Mouse (Mus musculus): ENCODE data around the gene Cct8. TPM values are rescaled to one million over a fixed set of nuclear protein-coding genes. Genes with fewer than 3 reads are reported as not detected.
A peak's percentile ranks its signal among the peaks of the same experiment; 100 is the strongest.
"Not testable (repeated sequence)": the region's sequence is repeated elsewhere in the genome, so short reads cannot be mapped to it uniquely, and the experiment has no call there.

Cct8 gene
- polyA plus RNA-seq, 2 experiments, result 108 to 248 TPM

- Histone ChIP-seq H3K36me3 (replicated peaks; ENCODE audit: control insufficient read depth, insufficient read depth, low read depth) (peaks cover 31% of the 10 kb centered on the region), H3K27ac (peak overlapping the region; percentile 64), H3K9ac (replicated peaks) (peak overlapping the region; percentile 98), H3K4me3 (ENCODE audit: insufficient read depth in 1 of 2, low read depth in 2 of 2, low read length in 2 of 2) (peak overlapping the region; percentile 95 to 96), H3K27me3 (ENCODE audit: control insufficient read depth, insufficient read depth, low read length) (no peaks in the 10 kb centered on the region), H3K4me1 (replicated peaks; ENCODE audit: control insufficient read depth in 2 of 2, insufficient read depth in 2 of 2, low read length in 1 of 2) (peaks cover 5 to 23% of the 10 kb centered on the region in 2 experiments), H3K9me3 (ENCODE audit: control insufficient read depth, low read length) (no peaks in the 10 kb centered on the region), H3K4me2 (ENCODE audit: low read depth) (peak overlapping the region; percentile 95)
- TF ChIP-seq EP300 (IDR thresholded peaks at IDR 0.05; ENCODE audit: low read depth) (no peak), CTCF (IDR thresholded peaks at IDR 0.05; ENCODE audit: low read depth) (no peak)
- ATAC-seq (ENCODE audit: insufficient read depth), result peak; percentile 54
- WGBS (ENCODE audit: insufficient replicate concordance), result under 1% methylated on average over 39 of the region's 39 CpGs
- peak in 2 of 3 experiments; percentile 10 to 11 for DNase-seq (ENCODE audit: low read depth in 3 of 3, low spot score in 3 of 3)
Measured at GRCm38 (mm10) chr16:87494955-87495655, 568 bp downstream of the Cct8 start.

- Histone ChIP-seq H3K36me3 (replicated peaks; ENCODE audit: control insufficient read depth, insufficient read depth, low read depth) (peaks cover 57% of the 10 kb centered on the region), H3K4me1 (replicated peaks; ENCODE audit: control insufficient read depth in 2 of 2, insufficient read depth in 2 of 2, low read length in 1 of 2) (peaks cover 5 to 16% of the 10 kb centered on the region in 2 experiments)
- 83% methylated on average over 12 of the region's 12 CpGs for WGBS (ENCODE audit: insufficient replicate concordance)
- H3K27ac ChIP-seq; ATAC-seq (ENCODE audit: insufficient read depth); DNase-seq (ENCODE audit: low read depth in 3 of 3, low spot score in 3 of 3); H3K9me3 ChIP-seq (ENCODE audit: control insufficient read depth, low read length); H3K4me2 ChIP-seq (ENCODE audit: low read depth); H3K4me3 ChIP-seq (ENCODE audit: insufficient read depth in 1 of 2, low read depth in 2 of 2, low read length in 2 of 2); H3K9ac ChIP-seq (replicated peaks); H3K27me3 ChIP-seq (ENCODE audit: control insufficient read depth, insufficient read depth, low read length): not testable (repeated sequence)
Measured at GRCm38 (mm10) chr16:87492191-87492792, 3.4 kb downstream of the Cct8 start.

GRCm38 (mm10) chr16:87488605-87489004, 7.1 kb downstream of the Cct8 start:
- no peak for TF ChIP-seq EP300 (IDR thresholded peaks at IDR 0.05; ENCODE audit: low read depth)
- no peak for TF ChIP-seq CTCF (IDR thresholded peaks at IDR 0.05; ENCODE audit: low read depth)
- no peak overlapping the region for H3K4me3 ChIP-seq (ENCODE audit: insufficient read depth in 1 of 2, low read depth in 2 of 2, low read length in 2 of 2)
- ATAC-seq (ENCODE audit: insufficient read depth) (no peak), DNase-seq (ENCODE audit: low read depth in 3 of 3, low spot score in 3 of 3) (no peak)
- H3K9ac ChIP-seq (replicated peaks), result no peak overlapping the region
- no peaks in the 10 kb centered on the region for H3K27me3 ChIP-seq (ENCODE audit: control insufficient read depth, insufficient read depth, low read length)
- no peaks in the 10 kb centered on the region for H3K9me3 ChIP-seq (ENCODE audit: control insufficient read depth, low read length)
- H3K36me3 ChIP-seq (replicated peaks; ENCODE audit: control insufficient read depth, insufficient read depth, low read depth), result peaks cover 88% of the 10 kb centered on the region
- WGBS (ENCODE audit: insufficient replicate concordance), result 56% methylated on average over 2 of the region's 2 CpGs
- no peak overlapping the region for H3K27ac ChIP-seq
- H3K4me1 ChIP-seq (replicated peaks; ENCODE audit: control insufficient read depth in 2 of 2, insufficient read depth in 2 of 2, low read length in 1 of 2), result no peaks in the 10 kb centered on the region
- no peak overlapping the region for H3K4me2 ChIP-seq (ENCODE audit: low read depth)

GRCm38 (mm10) chr16:87486739-87487138, 8.9 kb downstream of the Cct8 start:
- TF ChIP-seq CTCF (IDR thresholded peaks at IDR 0.05; ENCODE audit: low read depth), result no peak
- TF ChIP-seq EP300 (IDR thresholded peaks at IDR 0.05; ENCODE audit: low read depth), result no peak
- H3K9ac ChIP-seq (replicated peaks), result no peak overlapping the region
- no peaks in the 10 kb centered on the region for H3K4me1 ChIP-seq (replicated peaks; ENCODE audit: control insufficient read depth in 2 of 2, insufficient read depth in 2 of 2, low read length in 1 of 2)
- no peak overlapping the region for H3K4me3 ChIP-seq (ENCODE audit: insufficient read depth in 1 of 2, low read depth in 2 of 2, low read length in 2 of 2)
- ATAC-seq (ENCODE audit: insufficient read depth) (no peak), DNase-seq (ENCODE audit: low read depth in 3 of 3, low spot score in 3 of 3) (no peak)
- no peaks in the 10 kb centered on the region for H3K9me3 ChIP-seq (ENCODE audit: control insufficient read depth, low read length)
- 91% methylated on average over 5 of the region's 5 CpGs for WGBS (ENCODE audit: insufficient replicate concordance)
- peaks cover 82% of the 10 kb centered on the region for H3K36me3 ChIP-seq (replicated peaks; ENCODE audit: control insufficient read depth, insufficient read depth, low read depth)
- no peak overlapping the region for H3K4me2 ChIP-seq (ENCODE audit: low read depth)
- no peak overlapping the region for H3K27ac ChIP-seq
- H3K27me3 ChIP-seq (ENCODE audit: control insufficient read depth, insufficient read depth, low read length), result no peaks in the 10 kb centered on the region

- peaks cover 61% of the 10 kb centered on the region for H3K36me3 ChIP-seq (replicated peaks; ENCODE audit: control insufficient read depth, insufficient read depth, low read depth)
- TF ChIP-seq CTCF (IDR thresholded peaks at IDR 0.05; ENCODE audit: low read depth) (no peak), EP300 (IDR thresholded peaks at IDR 0.05; ENCODE audit: low read depth) (no peak)
Measured at GRCm38 (mm10) chr16:87484367-87484766, 11.3 kb downstream of the Cct8 start.

More at GRCm38 (mm10) chr16:87484367-87484766, 11.3 kb downstream of the Cct8 start:
- no peaks in the 10 kb centered on the region for H3K9me3 ChIP-seq (ENCODE audit: control insufficient read depth, low read length)
- DNase-seq (ENCODE audit: low read depth in 3 of 3, low spot score in 3 of 3) (no peak), ATAC-seq (ENCODE audit: insufficient read depth) (no peak)
- no peak overlapping the region for H3K4me3 ChIP-seq (ENCODE audit: insufficient read depth in 1 of 2, low read depth in 2 of 2, low read length in 2 of 2)
- H3K9ac ChIP-seq (replicated peaks), result no peak overlapping the region
- no peak overlapping the region for H3K4me2 ChIP-seq (ENCODE audit: low read depth)
- no peak overlapping the region for H3K27ac ChIP-seq
- 76% methylated on average over 5 of the region's 5 CpGs for WGBS (ENCODE audit: insufficient replicate concordance)
- no peaks in the 10 kb centered on the region for H3K4me1 ChIP-seq (replicated peaks; ENCODE audit: control insufficient read depth in 2 of 2, insufficient read depth in 2 of 2, low read length in 1 of 2)
- no peaks in the 10 kb centered on the region for H3K27me3 ChIP-seq (ENCODE audit: control insufficient read depth, insufficient read depth, low read length)

Data from liver, embryonic 14.5 days (tissue).